Mouse (Mus musculus) testis, postnatal 14 days (tissue): ENCODE results near the gene Prss30.
"Not testable (repeated sequence)": the region's sequence is repeated elsewhere in the genome, so short reads cannot be mapped to it uniquely, and the experiment has no call there.

Source experiments
- DNase-seq: peaks from one replicate; pipeline ENCODE4 v3.0.0; 2021; ENCODE audit warnings: low spot score

Gene Prss30

GRCm38 (mm10) chr17:23984989-23985388 lies 4.6 kb upstream of the Prss30 start:
- DNase-seq: no peak

- DNase-seq: no peak
Measured at GRCm38 (mm10) chr17:23982912-23983311, 2.5 kb upstream of the Prss30 start.

GRCm38 (mm10) chr17:23979471-23979870 lies 895 bp downstream of the Prss30 start:
- DNase-seq: no peak

- no peak for DNase-seq
Measured at GRCm38 (mm10) chr17:23976665-23977064, 3.7 kb downstream of the Prss30 start.

- DNase-seq: no peak
Measured at GRCm38 (mm10) chr17:23971315-23971714, 9.1 kb downstream of the Prss30 start.

GRCm38 (mm10) chr17:23969231-23969630 lies 11.1 kb downstream of the Prss30 start:
- peak; percentile 57 for DNase-seq

GRCm38 (mm10) chr17:23968780-23969179 lies 11.6 kb downstream of the Prss30 start:
- no peak for DNase-seq

- DNase-seq: peak; percentile 65
Measured at GRCm38 (mm10) chr17:23966658-23967401, 13.5 kb downstream of the Prss30 start.

GRCm38 (mm10) chr17:23965805-23966425 lies 14.5 kb downstream of the Prss30 start:
- DNase-seq: no peak

GRCm38 (mm10) chr17:23961573-23962122 lies 18.7 kb downstream of the Prss30 start:
- DNase-seq: no peak

- peak; percentile 72 for DNase-seq
Measured at GRCm38 (mm10) chr17:23960084-23960738, 20.2 kb downstream of the Prss30 start.

GRCm38 (mm10) chr17:23955174-23955573 lies 25.2 kb downstream of the Prss30 start, which contains the start of gene Sbpl:
Sbpl (minus strand) TSS chr17:23955274.
- no peak for DNase-seq

- not testable (repeated sequence) for DNase-seq
Measured at GRCm38 (mm10) chr17:23950828-23951227, 29.5 kb downstream of the Prss30 start.

GRCm38 (mm10) chr17:23949068-23949467 lies 31.3 kb downstream of the Prss30 start:
- no peak for DNase-seq

GRCm38 (mm10) chr17:23947486-23947885 lies 32.9 kb downstream of the Prss30 start:
- not testable (repeated sequence) for DNase-seq

GRCm38 (mm10) chr17:23941372-23941771 lies 39.0 kb downstream of the Prss30 start, which contains the start of gene Sbp:
Sbp (plus strand) TSS chr17:23941672.
- DNase-seq: no peak

GRCm38 (mm10) chr17:23931157-23931556 lies 49.2 kb downstream of the Prss30 start:
- DNase-seq: no peak

GRCm38 (mm10) chr17:23925090-23925493 lies 55.3 kb downstream of the Prss30 start:
- peak; percentile 69 for DNase-seq

GRCm38 (mm10) chr17:23924531-23925007 lies 55.8 kb downstream of the Prss30 start:
- peak; percentile 87 for DNase-seq
